Comparison of ENCODE assay signal across 8 mouse cellular contexts in genomic region chr9:8901013-8901646, GRCm38 (mm10). TPM values are rescaled to one million over a fixed set of nuclear protein-coding genes. Genes with fewer than 3 reads are reported as not detected.
DNase-seq lines count a peak whose midpoint lies in the region; ATAC-seq and TF ChIP-seq lines count a peak whose summit lies in the region.

No protein-coding gene starts in this region.

- intact Hi-C loops in heart, adult 2 months (cut with DNase I), result no loop called here

- peak overlapping the region; percentile 85 for H3K4me2 ChIP-seq in intestine, postnatal 0 days (replicated peaks; ENCODE audit: low read depth)
- peak overlapping the region; percentile 95 for H3K4me2 ChIP-seq in neural tube, embryonic 13.5 days

- H3K4me3 ChIP-seq in heart, adult 2 months, result 0 out of 2 replicates have a peak overlapping the region, but pooled peaks have one; percentile 12
- H3K4me3 ChIP-seq in intestine, postnatal 0 days (ENCODE audit: low read depth, low read length), result peak overlapping the region; percentile 48
- peak overlapping the region; percentile 63 for H3K4me3 ChIP-seq in neural tube, embryonic 13.5 days

- H3K9me3 ChIP-seq in intestine, postnatal 0 days (ENCODE audit: control insufficient read depth), result no peaks in the 10 kb centered on the region
- H3K9me3 ChIP-seq in neural tube, embryonic 13.5 days, result no peaks in the 10 kb centered on the region

- peak in 1 of 2 experiments; percentile 18 for DNase-seq in heart, adult 2 months
- DNase-seq in heart, adult 8-10 months (ENCODE audit: low spot score), result no peak
- peak; percentile 12 for DNase-seq in cerebellum, adult 8-10 months
- DNase-seq in forelimb bud, embryonic 11.5 days (ENCODE audit: low read depth, low spot score), result peak; percentile 9
- peak; percentile 8 for DNase-seq in liver
- no peak for DNase-seq in spleen, postnatal 14 days (ENCODE audit: low spot score in 2 of 2)

- H3K79me2 ChIP-seq in heart, adult 2 months (replicated peaks; ENCODE audit: control insufficient read depth, insufficient read depth, low read length), result no peaks in the 10 kb centered on the region

- 1% methylated on average over 36 of the region's 36 CpGs for WGBS in heart, adult 2 months
- WGBS in intestine, postnatal 0 days, result under 1% methylated on average over 36 of the region's 36 CpGs
- 1% methylated on average over 35 of the region's 36 CpGs for WGBS in neural tube, embryonic 13.5 days

- peak; percentile 27; the same call in 1 of the 2 replicates for ATAC-seq in intestine, postnatal 0 days
- ATAC-seq in neural tube, embryonic 13.5 days (ENCODE audit: low read depth), result peak; percentile 73

- no peak for TF ChIP-seq EP300 in heart, adult 2 months (IDR thresholded peaks at IDR 0.05; ENCODE audit: insufficient read depth, low read depth, low read length)

- H3K36me3 ChIP-seq in heart, adult 2 months (ENCODE audit: control insufficient read depth, insufficient read depth, low read length), result no peaks in the 10 kb centered on the region
- H3K36me3 ChIP-seq in intestine, postnatal 0 days (ENCODE audit: control insufficient read depth, insufficient read depth), result no peaks in the 10 kb centered on the region
- no peaks in the 10 kb centered on the region for H3K36me3 ChIP-seq in neural tube, embryonic 13.5 days

- no peaks in the 10 kb centered on the region for H3K4me1 ChIP-seq in heart, adult 2 months (ENCODE audit: control insufficient read depth, insufficient read depth, low read length)
- peaks cover 7% of the 10 kb centered on the region; the same call in 1 of the 2 replicates for H3K4me1 ChIP-seq in intestine, postnatal 0 days (replicated peaks; ENCODE audit: control insufficient read depth, insufficient read depth, low read length)
- peaks cover 23% of the 10 kb centered on the region for H3K4me1 ChIP-seq in neural tube, embryonic 13.5 days (replicated peaks)

- H3K27ac ChIP-seq in heart, adult 2 months, result no peak overlapping the region
- H3K27ac ChIP-seq in intestine, postnatal 0 days (ENCODE audit: low read depth, low read length), result no peak overlapping the region
- H3K27ac ChIP-seq in neural tube, embryonic 13.5 days (replicated peaks), result peak overlapping the region; percentile 64; the same call in 1 of the 2 replicates

- no peak for TF ChIP-seq POLR2A in heart, adult 2 months (IDR thresholded peaks at IDR 0.05; ENCODE audit: insufficient read depth, low read depth, low read length)

- no peak for TF ChIP-seq CTCF in heart, adult 2 months (IDR thresholded peaks at IDR 0.05)
- no peak for TF ChIP-seq CTCF in intestine, postnatal 0 days (IDR thresholded peaks at IDR 0.05; ENCODE audit: low read depth)

- H3K9ac ChIP-seq in heart, adult 2 months (ENCODE audit: low read depth, low read length), result no peak overlapping the region
- no peak overlapping the region for H3K9ac ChIP-seq in intestine, postnatal 0 days (ENCODE audit: low read depth, low read length)
- peak overlapping the region; percentile 72 for H3K9ac ChIP-seq in neural tube, embryonic 13.5 days

- peaks cover 19% of the 10 kb centered on the region for H3K27me3 ChIP-seq in heart, adult 2 months (ENCODE audit: control insufficient read depth, insufficient read depth, low read length)
- peaks cover 33% of the 10 kb centered on the region for H3K27me3 ChIP-seq in intestine, postnatal 0 days (replicated peaks; ENCODE audit: control insufficient read depth, insufficient read depth, low read length)
- H3K27me3 ChIP-seq in neural tube, embryonic 13.5 days, result peaks cover 59% of the 10 kb centered on the region

RNA-seq across cellular contexts. Expression of gene Pgr, which starts 1.5 kb away (rescaled TPM):
- under 1 TPM in 1 of 2 experiments, not detected in 1; 0.05 TPM for total RNA-seq in heart, adult 2 months (2021)
- 0.06 TPM in 1 of 2 replicates, not detected in the other for polyA plus RNA-seq in heart, adult 2 months (2012; rRNA removed)
- under 1 TPM in 2 of 4 experiments, not detected in 2; 0.05 to 0.14 TPM for total RNA-seq in heart, adult 8-10 months (2022)
- polyA plus RNA-seq in intestine, postnatal 0 days (2015; fragmentation: Nextera tagmentation; extraction: Ambion mirVana), result 0.21 and 0.26 TPM in 2 replicates
- 1.3 and 1.7 TPM in 2 replicates for polyA plus RNA-seq in neural tube, embryonic 13.5 days (2015; fragmentation: Nextera tagmentation; extraction: Ambion mirVana)

Comparison
In these comparisons a context has a peak if more than half of its experiments do, and no peak if none do; other contexts are left out.
1. DNase-seq: peak in cerebellum, adult 8-10 months (single experiment), forelimb bud, embryonic 11.5 days (single experiment) and liver (single experiment); none in heart, adult 8-10 months (single experiment) and spleen, postnatal 14 days (0 of 2).
2. H3K4me3 ChIP-seq: peak in every context shown above with its lines; median percentile 63 in neural tube, embryonic 13.5 days; 48 in intestine, postnatal 0 days; 12 in heart, adult 2 months.